Mouse (Mus musculus) heart, adult 2 months (tissue): ENCODE measurements around the gene Mbip. TPM values are rescaled to one million over a fixed set of nuclear protein-coding genes. Genes with fewer than 3 reads are reported as not detected.

Experiments
- DNase-seq, 2 experiments: peaks; one replicate each; pipeline ENCODE4 v3.0.0; 2021
- H3K27ac ChIP-seq: fragments of 200-600 bp; 2 replicates; pipeline ENCODE4 v1.8.1; 2022
- H3K27me3 ChIP-seq: fragments of 200-500 bp; 2 replicates; pipeline ENCODE4 v1.6.1; 2012; ENCODE audit warnings: mild to moderate bottlenecking, low read length, inconsistent platforms, mixed read lengths; ENCODE audit not compliant: control insufficient read depth, insufficient read depth
- H3K36me3 ChIP-seq: fragments of 200-500 bp; 2 replicates; pipeline ENCODE4 v1.6.1; 2012; ENCODE audit warnings: low read length, inconsistent platforms; ENCODE audit not compliant: control insufficient read depth, insufficient read depth
- H3K4me1 ChIP-seq: fragments of 200-500 bp; 2 replicates; pipeline ENCODE4 v1.6.1; 2011; ENCODE audit warnings: low read length; ENCODE audit not compliant: control insufficient read depth, insufficient read depth
- H3K4me3 ChIP-seq: fragments of 200-600 bp; 2 replicates; pipeline ENCODE4 v1.8.1; 2022
- H3K79me2 ChIP-seq: fragments of 200-500 bp; replicated peaks from 2 replicates; pipeline ENCODE4 v1.6.1; 2012; ENCODE audit warnings: mild to moderate bottlenecking, inconsistent platforms, low read length, moderate library complexity, mixed read lengths; ENCODE audit not compliant: control insufficient read depth, insufficient read depth
- H3K9ac ChIP-seq: fragments of 200-500 bp; 2 replicates; pipeline ENCODE4 v1.6.1; 2012; ENCODE audit warnings: low read depth, mild to moderate bottlenecking, control low read depth, inconsistent platforms, low read length, mixed read lengths
- CTCF ChIP-seq: fragments of 200-600 bp; IDR thresholded peaks from 2 replicates; pipeline ENCODE4 v1.8.1; 2022; ENCODE audit warnings: antibody characterized with exemption, mild to moderate bottlenecking, moderate library complexity
- EP300 ChIP-seq: fragments of 200-500 bp; IDR thresholded peaks from 2 replicates; pipeline ENCODE4 v1.6.1; 2011; ENCODE audit warnings: low read depth, low read length, control low read depth; ENCODE audit not compliant: insufficient read depth
- POLR2A ChIP-seq: fragments of 200-500 bp; IDR thresholded peaks from 2 replicates; pipeline ENCODE4 v1.6.1; 2011; ENCODE audit warnings: mild to moderate bottlenecking, low read depth, low read length, control low read depth; ENCODE audit not compliant: insufficient read depth
- WGBS: fragments of 180-500 bp; shearing (Covaris S2); methylation state at CpG from one replicate; pipeline ENCODE4 v1.1.7; 2018; 5-methylcytosine and 5-hydroxymethylcytosine counted together
- intact Hi-C: fragments of 180-260 bp; cut with DNase I; formaldehyde crosslinking; loops from one replicate; pipeline ENCODE4 v1.15.1; 2025
- polyA plus RNA-seq: library from polyadenylated mRNA; depleted of rRNA; stranded (reverse); fragments of >200 nt; gene quantifications from 2 replicates; pipeline ENCODE4 v1.2.3, GENCODE M21; 2012
- total RNA-seq, 2 experiments: library from RNA; stranded (reverse); gene quantifications; 2 replicates each; pipeline ENCODE4 v1.2.3; 2021

Gene Mbip
- total and polyA plus RNA-seq, 3 experiments = 4.9 to 7.7 (median 5.0) TPM

GRCm38 (mm10) chr12:56297921-56298830 lies 47.5 kb downstream of the Mbip start:
- Histone ChIP-seq H3K4me1 (no peaks in the 10 kb centered on the region), H3K36me3 (no peaks in the 10 kb centered on the region), H3K79me2 (no peaks in the 10 kb centered on the region), H3K4me3 (no peak overlapping the region), H3K27me3 (no peaks in the 10 kb centered on the region), H3K9ac (no peak overlapping the region), H3K27ac (no peak overlapping the region)
- TF ChIP-seq CTCF = no peak
- TF ChIP-seq POLR2A = no peak
- no peak for TF ChIP-seq EP300
- intact Hi-C loops = no loop called here
- DNase-seq = no peak
- 38% methylated on average over 21 of the region's 21 CpGs for WGBS

GRCm38 (mm10) chr12:56297099-56297498 lies 48.6 kb downstream of the Mbip start:
- intact Hi-C loops = no loop called here
- no peak overlapping the region for H3K4me3 ChIP-seq
- H3K79me2 ChIP-seq = no peaks in the 10 kb centered on the region
- H3K27ac ChIP-seq = no peak overlapping the region
- no peaks in the 10 kb centered on the region for H3K36me3 ChIP-seq
- no peak overlapping the region for H3K9ac ChIP-seq
- no peaks in the 10 kb centered on the region for H3K4me1 ChIP-seq
- no peaks in the 10 kb centered on the region for H3K27me3 ChIP-seq
- WGBS = 81% methylated on average over 5 of the region's 5 CpGs
- no peak for DNase-seq
- TF ChIP-seq POLR2A = no peak
- TF ChIP-seq CTCF = no peak
- no peak for TF ChIP-seq EP300

GRCm38 (mm10) chr12:56296524-56296923 lies 49.2 kb downstream of the Mbip start:
- H3K27ac ChIP-seq = no peak overlapping the region
- no peaks in the 10 kb centered on the region for H3K27me3 ChIP-seq
- no peak for DNase-seq
- intact Hi-C loops = no loop called here
- H3K4me3 ChIP-seq = no peak overlapping the region
- 68% methylated on average over 6 of the region's 6 CpGs for WGBS
- no peaks in the 10 kb centered on the region for H3K36me3 ChIP-seq
- no peaks in the 10 kb centered on the region for H3K4me1 ChIP-seq
- no peaks in the 10 kb centered on the region for H3K79me2 ChIP-seq
- no peak overlapping the region for H3K9ac ChIP-seq
- TF ChIP-seq EP300 = no peak
- no peak for TF ChIP-seq POLR2A
- TF ChIP-seq CTCF = no peak

GRCm38 (mm10) chr12:56295160-56295559 lies 50.5 kb downstream of the Mbip start:
- intact Hi-C loops = no loop called here
- H3K79me2 ChIP-seq = no peaks in the 10 kb centered on the region
- no peak overlapping the region for H3K4me3 ChIP-seq
- no peaks in the 10 kb centered on the region for H3K4me1 ChIP-seq
- H3K27me3 ChIP-seq = no peaks in the 10 kb centered on the region
- TF ChIP-seq EP300 (no peak), POLR2A (no peak), CTCF (no peak)
- WGBS = 75% methylated on average over 3 of the region's 3 CpGs
- H3K27ac ChIP-seq = no peak overlapping the region
- no peaks in the 10 kb centered on the region for H3K36me3 ChIP-seq
- no peak overlapping the region for H3K9ac ChIP-seq
- DNase-seq = no peak

- Histone ChIP-seq H3K27me3 (no peaks in the 10 kb centered on the region), H3K27ac (no peak overlapping the region), H3K4me3 (no peak overlapping the region), H3K4me1 (no peaks in the 10 kb centered on the region), H3K79me2 (no peaks in the 10 kb centered on the region), H3K36me3 (no peaks in the 10 kb centered on the region), H3K9ac (no peak overlapping the region)
- intact Hi-C loops = no loop called here
- TF ChIP-seq POLR2A (no peak), EP300 (no peak), CTCF (no peak)
- 38% methylated on average over 3 of the region's 3 CpGs for WGBS
- no peak for DNase-seq
Measured at GRCm38 (mm10) chr12:56288548-56288947, 57.1 kb downstream of the Mbip start.

GRCm38 (mm10) chr12:56286828-56287227 lies 58.9 kb downstream of the Mbip start:
- WGBS = 95% methylated on average over 14 of the region's 14 CpGs
- TF ChIP-seq EP300 = no peak
- TF ChIP-seq POLR2A = no peak
- TF ChIP-seq CTCF = no peak
- DNase-seq = no peak
- Histone ChIP-seq H3K79me2 (no peaks in the 10 kb centered on the region), H3K27me3 (no peaks in the 10 kb centered on the region), H3K4me1 (no peaks in the 10 kb centered on the region), H3K9ac (no peak overlapping the region), H3K4me3 (no peak overlapping the region), H3K36me3 (no peaks in the 10 kb centered on the region), H3K27ac (no peak overlapping the region)
- intact Hi-C loops = no loop called here
